Mouse (Mus musculus) hindbrain, embryonic 10.5 days (tissue): Measurements from ENCODE around the gene Zfp617. TPM values are rescaled to one million over a fixed set of nuclear protein-coding genes. Genes with fewer than 3 reads are reported as not detected.

Source experiments
- DNase-seq: peaks from one replicate; pipeline ENCODE4 v3.0.0-alpha.2; 2017; ENCODE audit warnings: low spot score
- H3K27ac ChIP-seq: fragments of 300-500 bp; sonication (generic); 2 replicates; pipeline ENCODE4 v1.5.1; 2016; ENCODE audit warnings: mild to moderate bottlenecking, moderate library complexity
- H3K27me3 ChIP-seq: fragments of 300-500 bp; sonication (generic); 2 replicates; pipeline ENCODE4 v1.6.1; 2016; ENCODE audit warnings: mild to moderate bottlenecking; ENCODE audit not compliant: poor library complexity, insufficient read depth, severe bottlenecking
- H3K36me3 ChIP-seq: fragments of 300-500 bp; sonication (generic); 2 replicates; pipeline ENCODE4 v1.6.1; 2016; ENCODE audit warnings: mild to moderate bottlenecking, moderate library complexity
- H3K4me1 ChIP-seq: fragments of 300-500 bp; sonication (generic); replicated peaks from 2 replicates; pipeline ENCODE4 v1.6.1; 2016; ENCODE audit warnings: mild to moderate bottlenecking
- H3K4me3 ChIP-seq: fragments of 300-500 bp; sonication (generic); 2 replicates; pipeline ENCODE4 v1.5.1; 2016; ENCODE audit warnings: mild to moderate bottlenecking, moderate library complexity
- H3K9me3 ChIP-seq: fragments of 300-500 bp; sonication (generic); 2 replicates; pipeline ENCODE4 v1.6.1; 2016; ENCODE audit warnings: mild to moderate bottlenecking, moderate library complexity
- WGBS: fragments of 180-500 bp; shearing (Covaris S2); methylation state at CpG from one replicate; pipeline ENCODE4 v1.1.7; 2016; 5-methylcytosine and 5-hydroxymethylcytosine counted together
- polyA plus RNA-seq: library from polyadenylated mRNA; unstranded; fragments of >200 nt; fragmentation: Nextera tagmentation; extraction: Ambion mirVana; gene quantifications from 2 replicates; pipeline ENCODE4 v1.2.1, GENCODE M21; 2016

Gene Zfp617
- polyA plus RNA-seq, 1 experiment from 2014 or later: 31.7 TPM

DNA sequence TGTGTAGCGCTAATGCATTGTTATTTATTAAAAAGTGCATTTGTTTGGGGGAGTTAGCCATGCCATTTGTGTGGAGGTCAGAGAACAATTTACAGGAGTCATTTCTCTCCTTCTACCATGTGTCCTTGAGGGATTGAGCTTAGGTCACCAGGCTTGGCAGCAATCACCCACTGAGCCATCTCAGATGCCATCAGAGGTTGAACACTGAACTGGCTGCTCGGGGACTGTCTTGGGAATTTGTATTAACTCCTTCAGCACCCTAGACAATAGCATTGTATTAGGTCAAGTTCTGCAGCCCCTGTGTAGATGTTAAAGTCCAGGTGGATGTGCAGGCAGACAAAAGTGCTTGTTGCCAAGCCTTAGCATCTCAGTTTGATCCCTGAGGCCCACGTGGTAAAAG, 55.6 kb downstream of the Zfp617 start:
- WGBS: 91% methylated on average over 3 of the region's 3 CpGs
- peaks cover 29% of the 10 kb centered on the region for H3K9me3 ChIP-seq
- H3K27ac ChIP-seq: no peak overlapping the region
- H3K4me1 ChIP-seq: no peaks in the 10 kb centered on the region
- H3K27me3 ChIP-seq: no peaks in the 10 kb centered on the region
- DNase-seq: no peak
- H3K36me3 ChIP-seq: peaks cover 84% of the 10 kb centered on the region
- no peak overlapping the region for H3K4me3 ChIP-seq

GRCm38 (mm10) chr8:71965166-71965565, 56.7 kb downstream of the Zfp617 start:
- WGBS: 93% methylated on average over 2 of the region's 2 CpGs
- Histone ChIP-seq H3K27me3 (no peaks in the 10 kb centered on the region), H3K36me3 (peaks cover 89% of the 10 kb centered on the region), H3K9me3 (peaks cover 29% of the 10 kb centered on the region), H3K4me1 (no peaks in the 10 kb centered on the region), H3K27ac (no peak overlapping the region), H3K4me3 (no peak overlapping the region)
- DNase-seq: no peak

DNA sequence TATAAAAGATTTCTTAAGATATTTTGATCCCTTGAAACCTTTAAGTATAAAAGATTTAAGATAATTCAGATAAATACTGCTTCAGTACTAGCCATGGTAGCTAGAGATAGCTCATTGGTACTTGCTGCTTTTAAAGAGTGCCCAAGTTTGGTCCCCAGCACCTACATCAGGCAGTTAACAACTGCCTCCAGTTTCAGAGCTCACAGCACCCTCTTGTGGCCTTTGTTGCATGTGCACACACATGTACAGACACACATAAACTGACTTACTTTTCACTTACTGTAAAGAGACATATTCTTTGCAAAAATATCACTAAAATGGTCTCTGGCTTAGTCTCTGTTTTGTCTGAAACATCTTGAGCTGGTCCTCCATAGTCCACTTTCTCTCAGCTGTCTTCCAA, 58.0 kb downstream of the Zfp617 start:
- no peak for DNase-seq
- Histone ChIP-seq H3K4me3 (no peak overlapping the region), H3K27ac (no peak overlapping the region), H3K9me3 (peaks cover 29% of the 10 kb centered on the region), H3K36me3 (peaks cover 86% of the 10 kb centered on the region), H3K27me3 (no peaks in the 10 kb centered on the region), H3K4me1 (no peaks in the 10 kb centered on the region)

GRCm38 (mm10) chr8:71967261-71967660, 58.8 kb downstream of the Zfp617 start:
- DNase-seq: no peak
- Histone ChIP-seq H3K4me1 (no peaks in the 10 kb centered on the region), H3K27ac (no peak overlapping the region), H3K36me3 (peaks cover 81% of the 10 kb centered on the region), H3K27me3 (no peaks in the 10 kb centered on the region), H3K4me3 (no peak overlapping the region), H3K9me3 (peaks cover 29% of the 10 kb centered on the region)
- over 99% methylated on average over 5 of the region's 5 CpGs for WGBS

DNA sequence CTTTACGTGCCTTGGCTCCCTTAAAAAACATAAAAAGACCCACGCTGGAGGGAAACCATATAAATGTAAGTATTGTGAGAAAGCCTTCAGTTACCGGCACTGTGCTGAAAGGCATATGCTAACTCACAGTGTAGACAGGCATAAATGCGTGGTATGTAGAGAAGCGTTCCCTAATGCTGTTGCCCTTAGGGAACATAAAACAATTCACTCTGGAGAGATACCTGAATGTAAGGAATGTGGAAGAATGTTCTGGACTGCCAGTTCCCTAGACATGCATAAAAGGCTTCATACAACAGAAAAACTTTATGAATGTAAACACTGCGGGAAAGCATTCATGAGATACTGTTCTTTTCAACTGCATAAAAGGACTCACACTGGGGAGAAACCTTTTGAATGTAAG, 59.7 kb downstream of the Zfp617 start:
- no peaks in the 10 kb centered on the region for H3K27me3 ChIP-seq
- H3K4me3 ChIP-seq: no peak overlapping the region
- peaks cover 79% of the 10 kb centered on the region for H3K36me3 ChIP-seq
- peaks cover 29% of the 10 kb centered on the region for H3K9me3 ChIP-seq
- no peak for DNase-seq
- no peak overlapping the region for H3K27ac ChIP-seq
- H3K4me1 ChIP-seq: no peaks in the 10 kb centered on the region
- 95% methylated on average over 6 of the region's 6 CpGs for WGBS

- Histone ChIP-seq H3K4me1 (no peaks in the 10 kb centered on the region), H3K27me3 (no peaks in the 10 kb centered on the region), H3K27ac (no peak overlapping the region), H3K9me3 (peaks cover 29% of the 10 kb centered on the region), H3K36me3 (peaks cover 74% of the 10 kb centered on the region), H3K4me3 (no peak overlapping the region)
- no peak for DNase-seq
- WGBS: 97% methylated on average over 6 of the region's 6 CpGs
These were observed 60.2 kb downstream of the Zfp617 start for GRCm38 (mm10) chr8:71968636-71969035.

GRCm38 (mm10) chr8:71971945-71972344, 63.5 kb downstream of the Zfp617 start:
- Histone ChIP-seq H3K4me3 (no peak overlapping the region), H3K4me1 (no peaks in the 10 kb centered on the region), H3K9me3 (peaks cover 7% of the 10 kb centered on the region), H3K27ac (no peak overlapping the region), H3K36me3 (peaks cover 41% of the 10 kb centered on the region), H3K27me3 (no peaks in the 10 kb centered on the region)
- DNase-seq: no peak
- WGBS: 76% methylated on average over 1 of the region's 1 CpGs

GRCm38 (mm10) chr8:71974211-71974610, 65.8 kb downstream of the Zfp617 start:
- DNase-seq: no peak
- Histone ChIP-seq H3K4me3 (no peak overlapping the region), H3K36me3 (peaks cover 18% of the 10 kb centered on the region), H3K27me3 (no peaks in the 10 kb centered on the region), H3K4me1 (no peaks in the 10 kb centered on the region), H3K9me3 (no peaks in the 10 kb centered on the region), H3K27ac (no peak overlapping the region)
- 81% methylated on average over 3 of the region's 3 CpGs for WGBS

DNA sequence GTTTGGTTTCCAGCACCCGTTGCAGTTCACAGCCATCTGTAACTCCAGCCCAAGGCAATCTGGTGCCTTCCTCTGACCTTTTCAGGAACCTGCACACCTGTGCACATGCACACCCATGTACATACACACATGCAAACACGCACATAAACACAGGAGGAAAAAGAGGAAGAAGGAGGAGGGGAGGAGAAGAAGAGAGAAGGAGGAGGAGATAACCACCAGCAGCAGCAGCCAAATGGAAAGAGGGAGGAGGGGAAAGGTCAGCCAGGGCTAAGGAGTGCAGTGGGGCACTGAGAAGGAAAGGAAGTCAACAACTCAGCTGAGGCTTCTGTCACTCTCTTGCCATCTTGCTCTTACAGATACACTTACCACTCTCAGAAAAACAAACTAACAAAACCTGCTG, 72.6 kb downstream of the Zfp617 start:
- Histone ChIP-seq H3K36me3 (no peaks in the 10 kb centered on the region), H3K27me3 (no peaks in the 10 kb centered on the region), H3K4me1 (no peaks in the 10 kb centered on the region), H3K27ac (no peak overlapping the region), H3K9me3 (no peaks in the 10 kb centered on the region), H3K4me3 (no peak overlapping the region)
- 71% methylated on average over 2 of the region's 2 CpGs for WGBS
- DNase-seq: no peak

DNA sequence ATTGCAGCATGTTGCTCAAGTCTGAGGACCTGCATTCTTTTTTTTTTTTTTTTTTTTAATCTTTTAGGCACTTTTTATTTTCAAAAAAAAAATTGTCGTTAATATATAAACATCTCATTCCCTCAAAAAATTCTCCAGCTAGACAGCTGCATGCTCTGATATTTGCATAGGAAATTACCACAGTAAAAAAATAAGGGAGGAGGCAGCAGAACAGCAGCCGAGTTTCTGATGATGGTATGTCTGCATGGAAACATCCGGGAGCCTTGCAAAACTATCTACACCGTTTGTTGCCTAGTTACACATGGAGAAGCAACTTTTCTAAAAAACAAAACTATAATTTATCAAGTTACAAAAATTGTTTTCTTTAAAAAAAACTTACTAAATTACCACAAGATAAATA, 73.0 kb downstream of the Zfp617 start:
- WGBS: 93% methylated on average over 4 of the region's 4 CpGs
- Histone ChIP-seq H3K4me3 (no peak overlapping the region), H3K9me3 (no peaks in the 10 kb centered on the region), H3K27me3 (no peaks in the 10 kb centered on the region), H3K27ac (no peak overlapping the region), H3K36me3 (no peaks in the 10 kb centered on the region), H3K4me1 (no peaks in the 10 kb centered on the region)
- no peak for DNase-seq

Other genes with a start within 250 kb of the Zfp617 start
- gene Unc13a, start 236.9 kb upstream of the Zfp617 start, polyA plus RNA-seq: 4.4 and 8.4 TPM in 2 replicates
- gene Jak3, start 232.3 kb upstream of the Zfp617 start, polyA plus RNA-seq: 3.2 and 3.6 TPM in 2 replicates
- 0.37 and 0.58 TPM in 2 replicates for gene Insl3, start 219.4 kb upstream of the Zfp617 start, polyA plus RNA-seq
- gene B3gnt3, start 206.8 kb upstream of the Zfp617 start, polyA plus RNA-seq: 0.64 and 1.0 TPM in 2 replicates
- gene Fcho1, start 182.9 kb upstream of the Zfp617 start, polyA plus RNA-seq: 16.7 and 26.9 TPM in 2 replicates
- 4.3 and 5.3 TPM in 2 replicates for gene Zfp709, start 26.6 kb upstream of the Zfp617 start, polyA plus RNA-seq
- 8.6 and 8.7 TPM in 2 replicates for gene Zfp882, start within 50 bp of the Zfp617 start, polyA plus RNA-seq
- gene Zfp961, start 42.4 kb downstream of the Zfp617 start, polyA plus RNA-seq: 18.3 and 26.3 TPM in 2 replicates
- gene Cyp4f18, start 101.0 kb downstream of the Zfp617 start, polyA plus RNA-seq: 0.50 and 1.0 TPM in 2 replicates
- not detected in 2 replicates for gene Olfr372, start 132.6 kb downstream of the Zfp617 start, polyA plus RNA-seq
- gene Olfr373, start 174.5 kb downstream of the Zfp617 start, polyA plus RNA-seq: 0.04 TPM in 1 of 2 replicates, not detected in the other
- gene Olfr374, start 198.4 kb downstream of the Zfp617 start, polyA plus RNA-seq: not detected in 2 replicates
- 481 and 624 TPM in 2 replicates for gene Tpm4, start 226.3 kb downstream of the Zfp617 start, polyA plus RNA-seq